Mouse (Mus musculus) embryonic facial prominence, embryonic 10.5 days (tissue): Measurements from ENCODE around the gene Safb2. TPM values are rescaled to one million over a fixed set of nuclear protein-coding genes. Genes with fewer than 3 reads are reported as not detected.
A peak's percentile ranks its signal among the peaks of the same experiment; 100 is the strongest.

Experiments used
- DNase-seq: peaks from one replicate; pipeline ENCODE4 v3.0.0-alpha.2; 2017; ENCODE audit warnings: low spot score
- H3K27ac ChIP-seq: fragments of 300-500 bp; sonication (generic); replicated peaks from 2 replicates; pipeline ENCODE4 v1.5.1; 2016; ENCODE audit warnings: mild to moderate bottlenecking
- H3K27me3 ChIP-seq: fragments of 300-500 bp; sonication (generic); replicated peaks from 2 replicates; pipeline ENCODE4 v1.6.1; 2016; ENCODE audit warnings: low read depth, mild to moderate bottlenecking; ENCODE audit not compliant: poor library complexity, severe bottlenecking
- H3K36me3 ChIP-seq: fragments of 300-500 bp; sonication (generic); replicated peaks from 2 replicates; pipeline ENCODE4 v1.6.1; 2016; ENCODE audit warnings: mild to moderate bottlenecking, moderate library complexity
- H3K4me1 ChIP-seq: fragments of 300-500 bp; sonication (generic); 2 replicates; pipeline ENCODE4 v1.6.1; 2016
- H3K4me3 ChIP-seq: fragments of 300-500 bp; sonication (generic); 2 replicates; pipeline ENCODE4 v1.5.1; 2016; ENCODE audit warnings: mild to moderate bottlenecking, moderate library complexity
- H3K9me3 ChIP-seq: fragments of 300-500 bp; sonication (generic); 2 replicates; pipeline ENCODE4 v1.6.1; 2016; ENCODE audit warnings: mild to moderate bottlenecking
- WGBS: fragments of 180-500 bp; shearing (Covaris S2); methylation state at CpG from one replicate; pipeline ENCODE4 v1.1.7; 2016; 5-methylcytosine and 5-hydroxymethylcytosine counted together
- polyA plus RNA-seq: library from polyadenylated mRNA; unstranded; fragments of >200 nt; fragmentation: Nextera tagmentation; extraction: Ambion mirVana; gene quantifications from 2 replicates; pipeline ENCODE4 v1.2.1, GENCODE M21; 2016

Safb2 gene
- polyA plus RNA-seq, 1 experiment from 2014 or later, result 98.6 TPM

DNA sequence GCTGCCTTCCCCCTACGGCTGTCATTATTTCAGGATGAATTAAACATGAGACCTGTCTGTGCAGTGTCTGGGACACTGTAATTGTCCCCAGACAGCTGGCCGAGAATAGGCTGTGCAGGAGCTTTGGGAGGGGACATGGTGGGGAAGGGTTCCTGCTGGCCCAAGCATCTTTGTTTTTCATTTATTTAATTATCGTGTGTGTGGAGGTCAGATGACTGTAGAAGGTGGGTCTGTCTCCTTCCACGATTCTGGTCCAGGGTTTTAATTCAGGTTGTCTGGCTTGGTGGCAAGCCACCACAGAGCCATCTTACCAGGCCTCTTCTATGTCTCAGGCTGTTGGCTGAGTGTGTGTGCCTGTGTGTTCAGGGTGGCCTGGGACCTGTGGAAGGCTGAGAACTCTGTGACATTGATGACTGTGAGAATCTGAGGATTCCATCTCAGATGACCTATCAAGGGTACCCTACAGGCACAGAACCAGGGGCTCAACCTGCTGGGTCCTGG is 35.7 kb downstream of the Safb2 start:
- 55% methylated on average over 4 of the region's 4 CpGs for WGBS
- DNase-seq, result peak; percentile 7
- Histone ChIP-seq H3K4me1 (peaks cover 26% of the 10 kb centered on the region), H3K27me3 (no peaks in the 10 kb centered on the region), H3K36me3 (no peaks in the 10 kb centered on the region), H3K4me3 (no peak overlapping the region), H3K27ac (no peak overlapping the region), H3K9me3 (no peaks in the 10 kb centered on the region)

DNA sequence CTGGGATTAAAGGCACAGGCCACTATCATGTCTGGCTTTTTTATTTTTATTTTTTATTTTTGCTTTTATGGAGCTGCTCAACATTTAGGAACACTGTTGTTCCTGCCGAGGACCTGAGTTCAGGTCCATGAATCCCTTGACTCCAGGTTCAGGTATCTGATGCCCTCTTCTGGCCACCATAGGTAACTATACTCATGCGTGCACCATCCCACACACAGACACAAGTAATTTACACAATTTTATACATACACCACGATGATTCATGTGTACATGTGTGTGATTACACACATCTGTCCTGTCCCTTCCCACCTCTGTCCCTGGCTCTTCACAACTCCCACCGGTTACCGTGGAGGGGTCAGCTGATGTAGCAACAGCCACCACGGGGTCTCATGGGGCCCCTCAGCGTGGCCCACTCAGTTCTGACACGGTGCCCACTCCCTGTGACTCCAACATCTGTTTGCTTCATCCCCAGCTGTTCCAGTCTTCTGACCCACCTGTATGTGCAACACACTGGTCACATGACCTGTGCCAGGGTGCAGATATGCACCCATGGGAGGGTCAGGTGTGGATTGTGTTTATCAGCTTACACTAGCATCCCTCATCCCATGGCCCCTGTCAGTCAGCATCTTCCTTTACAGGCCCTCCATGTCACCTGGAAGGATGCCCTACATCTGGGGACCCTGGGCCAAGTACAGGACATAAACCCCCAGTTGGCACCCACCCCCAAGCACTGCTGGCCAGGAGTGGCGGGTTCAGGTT is 36.4 kb downstream of the Safb2 start:
- H3K9me3 ChIP-seq, result no peaks in the 10 kb centered on the region
- peak; percentile 10 for DNase-seq
- H3K27me3 ChIP-seq, result no peaks in the 10 kb centered on the region
- H3K27ac ChIP-seq, result 0 out of 2 replicates have a peak overlapping the region, but pooled peaks have one; percentile 12
- peaks cover 30% of the 10 kb centered on the region for H3K4me1 ChIP-seq
- no peaks in the 10 kb centered on the region for H3K36me3 ChIP-seq
- no peak overlapping the region for H3K4me3 ChIP-seq
- 76% methylated on average over 9 of the region's 9 CpGs for WGBS

DNA sequence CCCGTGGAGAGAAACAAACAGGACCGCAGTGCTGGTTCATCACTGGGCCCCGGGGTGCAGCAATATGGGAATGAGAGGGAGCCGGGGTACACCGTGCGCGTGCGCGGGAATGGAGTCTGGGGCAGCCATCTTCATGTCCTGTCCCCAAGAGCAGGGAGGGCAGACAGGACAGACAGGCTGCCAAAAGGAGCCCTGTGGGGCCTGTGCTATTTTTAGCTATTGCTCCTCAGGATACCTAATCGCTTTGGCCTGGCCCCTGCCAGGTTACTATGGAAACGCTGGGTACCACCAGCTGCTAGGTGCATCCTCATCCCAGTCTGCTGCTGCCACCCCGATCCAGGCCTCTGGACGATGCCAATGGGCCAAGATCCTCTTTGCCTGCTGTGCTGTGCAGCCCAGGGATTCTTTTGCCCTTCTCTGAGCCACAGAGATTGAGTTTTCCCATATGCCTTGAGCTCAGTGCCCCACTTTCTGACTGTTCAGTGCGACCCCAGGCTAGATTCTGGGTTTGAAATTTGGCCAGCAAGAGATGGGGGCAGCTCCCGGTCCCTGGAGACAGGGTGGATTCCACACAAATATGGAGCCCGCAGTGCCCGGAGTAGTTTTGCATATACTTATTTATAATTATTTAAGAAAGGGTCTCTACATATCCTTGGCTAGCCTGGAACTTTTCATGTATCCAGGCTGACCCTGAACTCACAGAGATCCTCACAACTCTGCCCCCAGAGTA is 37.1 kb downstream of the Safb2 start:
- Histone ChIP-seq H3K27ac (no peak overlapping the region), H3K27me3 (no peaks in the 10 kb centered on the region), H3K4me1 (peaks cover 34% of the 10 kb centered on the region), H3K36me3 (no peaks in the 10 kb centered on the region), H3K9me3 (no peaks in the 10 kb centered on the region), H3K4me3 (no peak overlapping the region)
- WGBS, result 61% methylated on average over 17 of the region's 17 CpGs
- DNase-seq, result peak; percentile 7

GRCm38 (mm10) chr17:56546576-56546975 is 37.8 kb downstream of the Safb2 start:
- H3K27me3 ChIP-seq, result no peaks in the 10 kb centered on the region
- WGBS, result 85% methylated on average over 5 of the region's 5 CpGs
- peaks cover 35% of the 10 kb centered on the region for H3K4me1 ChIP-seq
- no peak overlapping the region for H3K4me3 ChIP-seq
- no peak overlapping the region for H3K27ac ChIP-seq
- no peak for DNase-seq
- H3K36me3 ChIP-seq, result no peaks in the 10 kb centered on the region
- H3K9me3 ChIP-seq, result no peaks in the 10 kb centered on the region

GRCm38 (mm10) chr17:56545945-56546344 is 38.4 kb downstream of the Safb2 start:
- Histone ChIP-seq H3K9me3 (no peaks in the 10 kb centered on the region), H3K4me1 (peaks cover 33% of the 10 kb centered on the region), H3K27ac (no peak overlapping the region), H3K27me3 (no peaks in the 10 kb centered on the region), H3K36me3 (no peaks in the 10 kb centered on the region), H3K4me3 (no peak overlapping the region)
- DNase-seq, result no peak
- WGBS, result 78% methylated on average over 1 of the region's 1 CpGs

DNA sequence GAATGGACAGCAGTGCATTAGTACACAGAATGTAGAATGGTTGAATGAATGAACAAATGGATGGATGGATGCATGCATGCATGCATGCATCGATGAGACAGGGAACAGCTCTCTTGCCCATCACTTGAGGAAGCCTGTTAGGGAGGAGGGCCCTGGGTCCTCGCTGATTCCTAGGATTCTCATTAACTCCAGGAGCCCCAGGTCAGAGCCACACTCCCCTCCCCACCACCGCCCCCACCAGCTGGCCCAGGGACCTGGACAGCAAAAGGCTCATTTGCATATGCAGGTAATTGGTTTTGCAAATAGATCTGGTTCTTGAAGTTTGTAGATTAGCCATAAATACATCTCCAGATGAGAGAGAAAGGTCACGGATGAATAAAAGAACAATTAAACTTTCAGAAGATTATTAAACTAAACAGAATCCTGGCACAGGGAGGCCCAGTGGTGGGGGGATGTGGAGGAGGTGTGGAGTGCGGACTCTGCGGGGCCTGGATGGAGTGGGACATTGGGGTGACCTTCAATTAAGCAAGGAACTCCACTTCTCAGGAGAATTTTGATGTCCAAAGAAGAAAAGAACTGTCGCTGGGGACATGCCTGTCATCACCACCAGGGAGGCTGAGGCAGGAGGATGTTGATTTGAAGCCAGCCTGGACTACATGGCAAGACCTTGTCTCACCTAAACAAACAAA is 39.5 kb downstream of the Safb2 start:
- H3K4me1 ChIP-seq, result peaks cover 32% of the 10 kb centered on the region
- no peaks in the 10 kb centered on the region for H3K27me3 ChIP-seq
- no peak overlapping the region for H3K27ac ChIP-seq
- WGBS, result 81% methylated on average over 7 of the region's 7 CpGs
- H3K9me3 ChIP-seq, result no peaks in the 10 kb centered on the region
- no peaks in the 10 kb centered on the region for H3K36me3 ChIP-seq
- no peak for DNase-seq
- H3K4me3 ChIP-seq, result no peak overlapping the region

GRCm38 (mm10) chr17:56543684-56544224 is 40.6 kb downstream of the Safb2 start:
- Histone ChIP-seq H3K9me3 (no peaks in the 10 kb centered on the region), H3K27ac (no peak overlapping the region), H3K4me1 (peaks cover 31% of the 10 kb centered on the region), H3K4me3 (no peak overlapping the region), H3K36me3 (no peaks in the 10 kb centered on the region), H3K27me3 (no peaks in the 10 kb centered on the region)
- 76% methylated on average over 3 of the region's 3 CpGs for WGBS
- DNase-seq, result no peak

DNA sequence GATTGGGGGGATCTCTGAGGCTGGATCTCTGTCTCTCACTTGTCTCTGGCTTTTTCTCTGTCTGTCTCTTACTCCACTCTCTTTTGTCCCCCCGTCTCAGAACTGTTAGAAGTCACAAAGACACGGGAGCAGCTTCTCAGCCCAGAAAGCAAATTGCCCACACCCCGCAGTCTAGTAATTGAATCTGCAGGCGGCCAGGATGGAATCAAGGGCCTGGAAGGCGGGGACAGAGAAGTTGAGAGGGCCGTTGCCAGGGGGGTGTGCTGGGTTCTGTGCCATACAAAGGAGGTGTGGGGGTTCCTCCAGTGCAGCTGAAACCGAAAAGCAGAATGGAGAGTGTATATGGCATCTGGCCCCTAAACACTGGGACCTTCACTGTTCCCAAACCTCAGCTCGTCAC is 41.6 kb downstream of the Safb2 start:
- Histone ChIP-seq H3K4me1 (peaks cover 30% of the 10 kb centered on the region), H3K27ac (no peak overlapping the region), H3K36me3 (no peaks in the 10 kb centered on the region), H3K9me3 (no peaks in the 10 kb centered on the region), H3K27me3 (no peaks in the 10 kb centered on the region; the same call in 1 of the 2 replicates), H3K4me3 (no peak overlapping the region)
- no peak for DNase-seq
- 50% methylated on average over 8 of the region's 8 CpGs for WGBS

DNA sequence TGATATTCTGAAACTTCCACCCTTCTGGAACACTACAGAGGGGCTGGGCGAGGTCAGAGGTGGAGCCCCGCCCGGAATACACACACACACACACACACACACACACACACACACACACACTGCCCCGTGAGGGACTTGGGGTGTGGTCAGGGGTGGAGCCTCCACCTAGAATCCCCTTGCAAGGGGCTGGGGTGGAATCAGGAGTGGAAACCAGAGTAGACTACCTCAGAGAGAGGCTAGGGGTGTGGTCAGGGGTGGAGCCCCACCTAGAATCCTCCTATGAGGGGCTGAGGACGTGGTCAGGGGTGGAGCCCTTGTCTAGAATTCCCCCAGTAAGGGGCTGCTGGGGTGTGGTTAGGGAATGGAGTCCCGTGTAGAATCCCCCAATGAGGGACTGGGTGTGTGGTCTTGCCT is 43.8 kb downstream of the Safb2 start:
- WGBS, result 35% methylated on average over 6 of the region's 6 CpGs
- no peak overlapping the region for H3K27ac ChIP-seq
- H3K27me3 ChIP-seq, result no peaks in the 10 kb centered on the region; the same call in 1 of the 2 replicates
- peaks cover 30% of the 10 kb centered on the region for H3K4me1 ChIP-seq
- H3K9me3 ChIP-seq, result no peaks in the 10 kb centered on the region
- peak overlapping the region; percentile 9; the same call in 1 of the 2 replicates for H3K4me3 ChIP-seq
- no peaks in the 10 kb centered on the region for H3K36me3 ChIP-seq
- peak; percentile 34 for DNase-seq

DNA sequence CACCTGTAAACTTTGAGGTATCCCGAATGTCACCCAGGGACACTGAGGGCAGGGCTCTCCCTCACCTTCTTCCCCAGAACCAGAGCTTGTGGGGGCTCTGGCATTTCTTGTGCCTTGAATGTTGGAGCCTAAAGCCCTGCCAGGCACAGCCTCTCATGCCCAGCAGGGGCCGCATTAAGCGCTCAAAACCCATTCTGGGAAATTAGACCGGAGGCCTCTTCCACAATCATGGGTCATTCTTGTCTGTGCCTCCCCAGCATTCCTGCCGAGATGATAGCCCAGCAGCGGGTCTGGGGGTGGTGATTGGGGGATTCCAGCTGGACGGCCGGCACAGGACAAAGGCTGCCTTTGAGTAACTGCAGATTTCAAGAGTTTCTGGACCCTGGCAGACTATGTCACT is 46.5 kb downstream of the Safb2 start:
- no peak for DNase-seq
- Histone ChIP-seq H3K4me3 (no peak overlapping the region), H3K9me3 (no peaks in the 10 kb centered on the region), H3K36me3 (no peaks in the 10 kb centered on the region), H3K27ac (no peak overlapping the region), H3K27me3 (no peaks in the 10 kb centered on the region; the same call in 1 of the 2 replicates), H3K4me1 (peaks cover 23% of the 10 kb centered on the region)
- WGBS, result 19% methylated on average over 8 of the region's 8 CpGs

- no peak overlapping the region for H3K27ac ChIP-seq
- no peaks in the 10 kb centered on the region for H3K36me3 ChIP-seq
- DNase-seq, result no peak
- 68% methylated on average over 3 of the region's 3 CpGs for WGBS
- H3K4me1 ChIP-seq, result peaks cover 16% of the 10 kb centered on the region
- H3K4me3 ChIP-seq, result no peak overlapping the region
- no peaks in the 10 kb centered on the region for H3K9me3 ChIP-seq
- no peaks in the 10 kb centered on the region; the same call in 1 of the 2 replicates for H3K27me3 ChIP-seq
Measured at GRCm38 (mm10) chr17:56536874-56537273, 47.5 kb downstream of the Safb2 start.

GRCm38 (mm10) chr17:56536192-56536591 is 48.2 kb downstream of the Safb2 start:
- Histone ChIP-seq H3K9me3 (no peaks in the 10 kb centered on the region), H3K4me3 (no peak overlapping the region), H3K27ac (0 out of 2 replicates have a peak overlapping the region, but pooled peaks have one; percentile 6), H3K27me3 (no peaks in the 10 kb centered on the region; the same call in 1 of the 2 replicates), H3K36me3 (no peaks in the 10 kb centered on the region), H3K4me1 (peaks cover 16% of the 10 kb centered on the region)
- DNase-seq, result no peak
- 70% methylated on average over 14 of the region's 14 CpGs for WGBS
